Mouse (Mus musculus): ENCODE results near the gene Gdpd5.

The Gdpd5 gene

GRCm38 (mm10) chr7:99381214-99382087 is at the start of gene Gdpd5:
Gdpd5 (plus strand) TSS chr7:99381414.
- peak; percentile 100 for DNase-seq (ENCODE audit: low spot score)

GRCm38 (mm10) chr7:99332774-99333480 is 48.3 kb upstream of the Gdpd5 start:
- peak; percentile 87 for DNase-seq (ENCODE audit: low spot score)

- no peak for DNase-seq (ENCODE audit: low spot score)
Observed at GRCm38 (mm10) chr7:99340736-99341135, 40.5 kb upstream of the Gdpd5 start.

GRCm38 (mm10) chr7:99343577-99343976 is 37.6 kb upstream of the Gdpd5 start:
- no peak for DNase-seq (ENCODE audit: low spot score)

- DNase-seq (ENCODE audit: low spot score) = no peak
Observed at GRCm38 (mm10) chr7:99347268-99347667, 33.9 kb upstream of the Gdpd5 start.

- DNase-seq (ENCODE audit: low spot score) = no peak
Observed at GRCm38 (mm10) chr7:99348883-99349282, 32.3 kb upstream of the Gdpd5 start.

GRCm38 (mm10) chr7:99349782-99350720 is 31.2 kb upstream of the Gdpd5 start:
- no peak for DNase-seq (ENCODE audit: low spot score)

- peak; percentile 41 for DNase-seq (ENCODE audit: low spot score)
Observed at GRCm38 (mm10) chr7:99351104-99351801, 30.0 kb upstream of the Gdpd5 start.

GRCm38 (mm10) chr7:99351802-99352517 is 29.3 kb upstream of the Gdpd5 start:
- peak; percentile 34 for DNase-seq (ENCODE audit: low spot score)

- DNase-seq (ENCODE audit: low spot score) = peak; percentile 89
Observed at GRCm38 (mm10) chr7:99352526-99353400, 28.5 kb upstream of the Gdpd5 start, which contains the start of gene Serpinh1. Serpinh1 (minus strand) TSS chr7:99353239.

- DNase-seq (ENCODE audit: low spot score) = peak; percentile 75
Observed at GRCm38 (mm10) chr7:99355731-99356131, 25.5 kb upstream of the Gdpd5 start.

- peak; percentile 47 for DNase-seq (ENCODE audit: low spot score)
Observed at GRCm38 (mm10) chr7:99356244-99356930, 24.8 kb upstream of the Gdpd5 start.

- DNase-seq (ENCODE audit: low spot score) = peak; percentile 84
Observed at GRCm38 (mm10) chr7:99357201-99357600, 24.0 kb upstream of the Gdpd5 start.

- no peak for DNase-seq (ENCODE audit: low spot score)
Observed at GRCm38 (mm10) chr7:99358371-99358770, 22.8 kb upstream of the Gdpd5 start.

- peak; percentile 63 for DNase-seq (ENCODE audit: low spot score)
Observed at GRCm38 (mm10) chr7:99360021-99360802, 21.0 kb upstream of the Gdpd5 start.

GRCm38 (mm10) chr7:99360803-99361414 is 20.3 kb upstream of the Gdpd5 start:
- DNase-seq (ENCODE audit: low spot score) = no peak

- no peak for DNase-seq (ENCODE audit: low spot score)
Observed at GRCm38 (mm10) chr7:99362137-99362536, 19.1 kb upstream of the Gdpd5 start.

- DNase-seq (ENCODE audit: low spot score) = peak; percentile 57
Observed at GRCm38 (mm10) chr7:99365069-99365468, 16.1 kb upstream of the Gdpd5 start.
